Mouse (Mus musculus) heart, postnatal 25 days (tissue): ENCODE results near the gene Cmip. TPM values are rescaled to one million over a fixed set of nuclear protein-coding genes. Genes with fewer than 3 reads are reported as not detected.

Source experiments
- DNase-seq: peaks from one replicate; pipeline ENCODE4 v3.0.0; 2022; ENCODE audit warnings: low spot score
- intact Hi-C: fragments of 180-260 bp; cut with DNase I; formaldehyde crosslinking; loops from one replicate; pipeline ENCODE4 v1.15.1; 2025
- total RNA-seq, 2 experiments: library from RNA; stranded (reverse); gene quantifications; 2 replicates each; pipeline ENCODE4 v1.2.3; 2021

Cmip gene
- total RNA-seq, 2 experiments from 2014 or later = 21.3 to 24.0 TPM

DNA sequence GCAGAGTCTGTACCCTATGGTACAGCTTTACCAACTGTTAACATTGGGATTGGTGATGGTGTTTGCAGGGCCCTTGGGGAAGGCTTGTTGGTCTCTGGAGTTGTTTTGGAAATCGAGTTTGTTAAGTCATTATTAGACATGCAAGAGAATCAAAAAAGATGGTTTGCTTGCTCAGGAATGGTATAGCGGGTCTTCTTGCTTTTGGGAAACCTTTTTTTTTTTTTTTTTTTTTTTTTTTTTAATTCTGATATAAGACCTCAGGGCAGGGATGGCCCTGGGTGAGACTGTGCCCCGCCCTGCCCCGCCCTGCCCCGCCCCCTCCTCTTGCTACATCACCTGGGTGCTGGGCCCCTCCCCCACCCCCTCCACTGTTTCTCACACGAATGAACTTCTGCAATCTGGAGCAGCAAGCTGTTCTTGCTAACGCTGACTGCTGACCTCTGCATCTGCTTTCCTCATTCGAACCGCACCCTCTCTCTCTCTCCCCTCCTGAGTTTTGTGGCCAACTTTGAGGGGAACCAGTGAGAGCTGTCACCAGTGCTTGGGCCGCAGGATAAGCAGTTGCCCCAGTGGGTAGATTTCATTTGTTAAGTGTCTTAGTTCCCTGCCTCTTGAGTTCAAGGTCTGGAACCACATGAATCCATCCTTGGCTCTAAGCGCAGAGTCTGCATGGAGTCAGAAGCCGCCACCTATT is 83.2 kb downstream of the Cmip start:
- intact Hi-C loops = loop anchor here (5.0 kb wide), 1 partner anchor 37 kb away; no protein-coding TSS in a partner anchor
- no peak for DNase-seq

DNA sequence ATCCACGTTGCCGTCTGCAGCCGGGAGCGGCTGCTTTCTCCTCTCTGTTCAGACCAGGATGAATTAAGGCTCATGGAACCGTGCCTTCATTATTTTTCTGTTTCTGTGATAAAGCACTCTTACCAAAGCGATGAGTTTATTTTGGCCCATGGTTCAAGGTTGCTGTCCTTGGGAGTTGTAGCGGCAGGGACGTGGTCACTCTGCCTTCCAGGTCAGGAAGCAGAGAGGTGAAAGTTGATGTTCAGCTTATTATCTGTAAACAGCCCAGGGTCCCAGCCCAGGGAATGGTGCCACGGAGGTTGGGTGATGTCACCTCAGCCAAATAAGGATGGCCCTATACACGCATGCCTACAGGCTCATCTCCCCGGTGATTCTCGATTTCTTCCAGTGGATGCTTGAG is 83.9 kb downstream of the Cmip start:
- intact Hi-C loops = no loop called here
- no peak for DNase-seq

DNA sequence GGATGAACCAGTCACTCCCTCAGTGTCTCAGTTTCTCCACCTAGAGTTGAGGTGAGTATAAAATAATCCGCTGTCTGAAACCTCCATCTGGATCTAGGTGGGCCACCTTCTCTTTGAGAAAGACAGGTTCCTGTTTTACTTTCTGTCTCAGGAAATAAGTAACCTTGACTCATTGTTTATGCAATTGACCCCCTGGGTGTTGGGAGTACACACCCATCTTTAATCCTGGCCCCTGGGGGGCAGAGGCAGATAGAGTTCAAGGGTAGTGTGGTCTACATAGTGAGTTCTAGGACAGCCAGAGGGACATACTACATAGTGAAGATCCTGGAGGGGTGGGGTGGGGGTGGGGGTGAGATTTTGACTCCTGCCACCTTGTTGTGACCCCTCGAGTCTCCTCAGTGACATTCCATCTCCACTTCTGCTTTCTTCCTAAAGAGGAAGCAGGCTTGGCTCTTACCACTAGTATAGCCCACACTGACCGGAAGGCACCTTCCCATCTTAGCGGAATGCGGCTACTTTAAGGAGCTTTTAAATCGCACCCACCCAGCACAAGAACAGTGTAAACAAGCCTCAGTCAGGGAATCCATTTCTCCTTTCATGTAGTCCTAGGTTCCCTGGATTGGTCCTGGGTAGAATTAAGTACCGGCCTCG is 86.0 kb downstream of the Cmip start:
- intact Hi-C loops = loop anchor here (2.0 kb wide), 1 partner anchor 84 kb away; no protein-coding TSS in a partner anchor
- no peak for DNase-seq

DNA sequence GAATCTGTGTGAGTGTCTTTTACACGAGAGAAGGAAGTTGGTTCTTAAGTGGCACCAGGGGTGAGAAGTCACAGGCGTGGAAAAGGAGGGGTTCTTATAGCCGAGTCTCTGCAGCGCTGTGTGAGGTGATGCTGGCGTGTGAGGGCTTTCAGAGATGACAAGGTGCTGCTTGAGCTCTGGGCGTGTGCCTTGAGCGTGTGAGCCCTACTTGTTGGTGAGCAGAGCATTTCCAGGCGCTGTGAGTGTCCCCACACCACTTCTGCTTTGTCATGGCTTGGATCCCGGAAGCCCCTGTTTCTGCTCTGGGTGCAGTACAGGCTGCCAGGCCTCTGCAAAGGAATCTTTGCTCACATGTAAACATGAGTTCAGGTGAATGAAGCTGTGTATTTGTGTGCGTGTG is 86.6 kb downstream of the Cmip start:
- DNase-seq = no peak
- intact Hi-C loops = loop anchor here (2.0 kb wide), 1 partner anchor 85 kb away; no protein-coding TSS in a partner anchor

DNA sequence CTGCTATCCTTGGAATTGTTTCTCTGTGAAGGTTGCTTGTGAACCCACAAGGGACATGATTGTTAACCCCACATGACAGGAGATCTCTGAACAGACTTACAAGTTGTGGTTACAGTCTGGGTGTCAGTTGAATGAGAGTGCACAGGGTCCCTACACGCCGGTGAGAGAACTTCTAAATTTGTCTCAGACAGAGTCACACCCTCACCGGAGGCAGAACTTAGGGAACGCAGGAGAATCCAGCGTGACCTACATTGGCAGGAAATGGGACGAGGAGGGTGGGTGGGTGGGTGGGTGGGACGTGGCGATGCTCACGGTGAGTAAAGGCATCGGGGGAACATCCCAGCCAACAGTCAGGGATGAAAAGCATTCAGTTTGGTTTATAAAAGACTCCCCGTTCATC is 88.0 kb downstream of the Cmip start:
- intact Hi-C loops = no loop called here
- DNase-seq = no peak

DNA sequence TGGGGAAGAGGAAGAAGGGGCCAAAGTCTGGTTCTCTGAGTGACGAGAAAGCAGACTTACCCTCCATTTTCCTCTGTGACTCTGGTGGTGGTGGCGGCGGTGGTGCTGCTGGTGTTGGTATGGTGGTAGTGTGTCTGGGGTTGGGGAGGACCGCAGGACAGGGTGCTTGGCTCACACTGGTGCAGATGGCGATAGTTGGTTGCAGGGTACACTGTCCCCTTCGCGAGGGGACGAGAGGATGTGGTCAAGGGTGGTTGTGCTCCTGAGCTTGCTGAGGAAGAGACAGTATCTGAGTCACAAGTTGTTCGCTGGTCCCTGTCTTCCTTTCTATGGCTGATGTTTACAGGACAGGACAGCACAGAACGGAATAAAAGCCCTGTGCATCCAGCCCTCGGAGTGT is 88.5 kb downstream of the Cmip start:
- intact Hi-C loops = no loop called here
- no peak for DNase-seq

DNA sequence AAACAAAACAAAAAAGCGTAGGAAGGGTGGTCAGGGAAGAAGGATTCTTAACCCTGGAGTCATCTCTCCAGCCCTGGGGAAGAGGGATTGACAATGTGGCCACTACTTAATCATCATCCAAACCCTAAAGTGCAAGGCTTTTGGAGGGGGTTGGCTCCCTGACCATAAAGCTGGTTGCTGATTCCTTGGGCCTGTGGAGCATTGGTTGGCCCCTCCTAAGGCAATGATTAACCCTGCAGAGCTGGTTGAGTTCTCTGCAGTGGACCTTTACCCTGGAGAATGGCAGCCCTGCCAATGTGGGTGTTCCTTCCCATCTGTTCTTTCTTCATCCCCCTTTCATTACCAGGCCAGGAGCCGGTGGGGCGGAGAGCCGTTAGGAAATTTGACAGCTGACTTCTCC is 90.7 kb downstream of the Cmip start:
- intact Hi-C loops = no loop called here
- no peak for DNase-seq

DNA sequence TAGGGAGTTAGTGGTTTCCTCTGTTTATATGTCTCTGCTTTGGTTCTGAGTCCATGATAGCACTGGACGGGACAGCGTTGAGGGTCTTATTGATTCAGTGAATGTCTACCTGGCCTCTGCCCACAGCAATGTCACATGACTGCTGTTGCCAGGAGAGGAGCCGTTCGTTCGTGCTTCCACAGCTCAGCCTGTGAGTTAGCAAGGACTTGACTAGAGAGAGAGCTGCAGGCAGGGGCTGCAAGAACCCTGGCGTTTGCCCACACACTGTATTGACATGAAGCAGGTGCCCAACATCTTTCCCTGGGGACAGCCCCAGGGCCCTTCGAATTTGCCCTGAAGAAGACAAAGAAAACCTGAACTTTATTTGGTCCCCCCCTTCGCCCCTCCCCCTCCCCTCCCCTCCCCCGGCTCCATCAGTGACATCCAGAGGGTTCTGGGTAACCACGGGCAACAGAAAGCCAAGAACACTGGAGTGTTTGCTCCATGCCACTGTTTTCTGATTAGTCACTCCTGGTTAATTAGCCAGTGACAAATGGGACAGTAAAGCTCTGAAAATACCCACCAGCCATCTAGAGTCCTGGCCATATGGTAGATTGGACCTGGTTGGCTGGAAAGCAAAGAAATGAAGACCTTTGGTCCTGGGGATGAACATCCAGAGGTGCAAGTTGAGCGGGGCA is 92.0 kb downstream of the Cmip start:
- no peak for DNase-seq
- intact Hi-C loops = no loop called here

DNA sequence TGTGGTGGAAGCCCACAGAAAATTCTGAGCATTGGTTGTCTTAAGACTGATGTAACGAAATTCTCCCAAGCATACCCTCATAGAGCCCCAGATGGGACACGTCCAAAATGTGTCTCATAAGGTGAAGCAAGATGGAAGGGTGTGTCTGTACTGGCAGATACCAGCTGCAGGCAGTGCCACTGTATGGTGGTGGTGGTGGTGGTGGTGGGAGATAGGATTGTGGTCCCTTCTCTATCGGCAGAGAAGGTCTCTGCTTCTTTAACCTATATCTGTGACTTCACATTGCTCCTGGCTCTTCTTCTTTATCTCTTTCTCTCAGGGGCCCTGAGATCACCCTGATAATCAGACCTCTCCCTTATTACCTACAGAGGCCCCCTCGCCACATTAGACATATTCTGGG is 92.7 kb downstream of the Cmip start:
- intact Hi-C loops = no loop called here
- DNase-seq = no peak

DNA sequence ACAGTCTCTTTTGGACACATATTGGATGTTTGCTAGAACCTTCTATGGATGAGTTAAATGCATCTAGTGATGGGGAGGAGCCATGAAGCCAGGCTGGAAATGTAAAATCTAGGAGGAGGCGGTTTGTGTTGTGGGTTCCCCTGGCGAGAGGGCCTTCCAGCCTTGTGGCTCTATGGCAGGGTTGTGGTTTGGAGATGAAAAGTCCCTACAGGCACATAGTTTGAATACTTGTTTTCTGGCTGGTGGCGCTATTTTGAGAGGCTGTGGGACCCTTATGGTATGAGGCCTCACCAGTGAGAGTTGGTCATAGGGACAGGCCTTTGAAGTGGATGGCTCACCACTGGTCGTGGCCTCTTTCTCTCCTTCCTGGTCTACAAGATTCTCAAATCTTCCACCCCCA is 95.2 kb downstream of the Cmip start:
- DNase-seq = no peak
- intact Hi-C loops = no loop called here

DNA sequence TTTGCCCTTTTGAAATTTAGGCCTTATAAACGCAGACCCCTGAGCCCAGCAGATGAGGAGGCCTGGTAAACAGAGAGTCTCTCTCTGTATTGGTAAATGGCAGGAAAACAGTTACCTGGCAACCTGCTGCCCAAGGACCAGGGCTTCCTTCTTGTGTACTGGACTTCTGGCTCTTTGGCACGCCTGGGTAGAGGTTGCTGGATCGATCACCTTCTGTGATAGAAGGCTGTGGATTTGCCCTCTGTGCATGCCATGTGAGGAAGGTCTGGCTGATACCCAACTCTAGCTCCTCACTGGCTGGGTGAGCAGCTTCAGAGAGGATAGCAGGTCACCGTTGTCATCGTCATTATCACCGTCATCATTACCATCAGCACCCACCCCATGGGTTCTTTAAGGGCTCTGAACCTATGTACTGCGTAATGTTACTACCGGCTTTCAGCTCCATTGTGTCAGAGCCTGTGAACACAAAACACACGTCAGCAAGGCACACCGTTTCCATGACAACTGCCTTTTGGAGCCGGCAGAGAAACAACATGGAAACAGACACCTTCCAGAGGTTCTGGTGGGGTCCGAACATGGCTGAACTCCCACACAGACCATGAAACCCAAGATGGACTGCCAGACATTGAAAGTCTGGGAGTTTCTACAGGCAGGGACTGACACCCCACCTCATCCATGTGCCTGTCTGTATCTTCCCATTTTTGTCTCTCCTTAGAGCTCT is 98.4 kb downstream of the Cmip start:
- intact Hi-C loops = no loop called here
- no peak for DNase-seq

DNA sequence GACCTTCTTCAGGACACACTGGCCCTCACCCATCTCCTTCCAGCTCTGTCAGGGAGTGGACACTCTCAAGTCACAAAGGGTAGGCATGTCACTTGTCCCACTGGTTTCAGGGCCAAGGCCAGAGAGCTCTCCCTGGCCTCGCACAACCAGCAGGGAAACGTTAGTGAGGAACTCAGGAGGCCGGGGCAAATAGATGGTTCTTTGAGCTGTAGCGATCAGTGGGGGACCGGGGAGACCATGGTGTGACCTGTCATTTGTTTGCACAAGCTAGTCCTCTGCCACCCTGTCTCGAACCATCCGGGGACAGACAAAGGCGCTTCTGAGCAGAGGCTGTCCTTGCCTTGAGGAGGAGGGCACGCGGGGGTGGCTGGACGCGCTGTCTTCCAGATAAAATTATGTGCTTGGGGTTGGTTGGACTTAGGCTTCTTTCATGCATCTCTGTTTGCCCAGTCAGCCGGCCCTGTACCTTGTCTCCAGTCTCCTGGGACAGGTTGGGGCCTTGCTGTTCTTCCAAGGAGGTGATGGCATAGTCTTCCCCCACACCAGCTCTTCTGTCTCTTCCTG is 99.3 kb downstream of the Cmip start:
- DNase-seq = no peak
- intact Hi-C loops = no loop called here

DNA sequence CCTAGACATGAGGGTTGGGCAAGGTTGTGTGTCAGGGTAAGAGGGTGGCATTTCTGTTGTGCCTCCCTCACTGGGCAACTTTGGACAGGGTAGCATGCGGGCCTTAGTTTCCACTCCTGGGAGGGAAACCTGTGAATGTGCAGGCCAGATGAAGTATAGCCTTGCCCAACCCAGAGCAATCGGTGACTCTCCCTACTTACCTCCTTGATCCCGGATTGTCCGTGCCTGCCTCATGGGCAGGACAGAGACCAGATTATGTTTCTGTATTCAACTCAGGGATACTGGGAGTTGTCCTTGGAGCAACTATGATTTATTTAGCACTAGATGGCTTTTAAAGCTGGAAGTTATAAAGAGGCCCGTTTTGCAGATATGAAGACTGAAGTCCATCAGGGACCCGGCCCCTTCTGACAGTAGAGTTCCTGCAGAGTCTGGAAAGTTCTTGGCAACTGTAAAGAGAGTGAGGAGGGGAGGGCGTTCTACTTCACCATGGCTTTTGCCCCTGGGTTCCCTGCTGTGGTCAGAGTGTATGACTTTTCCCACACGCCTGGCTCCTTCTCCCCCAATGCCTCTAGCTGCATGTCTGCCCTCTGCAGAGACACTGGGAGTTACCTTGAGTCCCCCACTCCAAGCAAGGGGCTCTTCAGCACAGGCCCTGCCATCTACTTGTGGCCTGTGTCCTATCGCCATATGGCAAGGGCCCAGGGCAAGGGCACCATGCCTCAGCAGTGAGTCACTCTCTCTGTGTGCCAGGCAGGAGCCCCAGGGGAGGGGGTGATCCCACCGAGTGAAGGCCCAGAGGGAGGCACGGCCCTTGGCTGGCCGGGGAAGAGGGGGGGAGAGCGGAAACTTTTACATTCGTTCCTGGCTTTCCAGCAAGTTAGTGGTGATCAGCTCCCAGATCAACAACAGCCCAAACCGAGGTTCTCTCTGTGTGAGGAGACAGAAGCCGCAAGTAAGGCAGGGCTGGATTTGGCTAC is 100.9 kb downstream of the Cmip start:
- intact Hi-C loops = no loop called here

DNA sequence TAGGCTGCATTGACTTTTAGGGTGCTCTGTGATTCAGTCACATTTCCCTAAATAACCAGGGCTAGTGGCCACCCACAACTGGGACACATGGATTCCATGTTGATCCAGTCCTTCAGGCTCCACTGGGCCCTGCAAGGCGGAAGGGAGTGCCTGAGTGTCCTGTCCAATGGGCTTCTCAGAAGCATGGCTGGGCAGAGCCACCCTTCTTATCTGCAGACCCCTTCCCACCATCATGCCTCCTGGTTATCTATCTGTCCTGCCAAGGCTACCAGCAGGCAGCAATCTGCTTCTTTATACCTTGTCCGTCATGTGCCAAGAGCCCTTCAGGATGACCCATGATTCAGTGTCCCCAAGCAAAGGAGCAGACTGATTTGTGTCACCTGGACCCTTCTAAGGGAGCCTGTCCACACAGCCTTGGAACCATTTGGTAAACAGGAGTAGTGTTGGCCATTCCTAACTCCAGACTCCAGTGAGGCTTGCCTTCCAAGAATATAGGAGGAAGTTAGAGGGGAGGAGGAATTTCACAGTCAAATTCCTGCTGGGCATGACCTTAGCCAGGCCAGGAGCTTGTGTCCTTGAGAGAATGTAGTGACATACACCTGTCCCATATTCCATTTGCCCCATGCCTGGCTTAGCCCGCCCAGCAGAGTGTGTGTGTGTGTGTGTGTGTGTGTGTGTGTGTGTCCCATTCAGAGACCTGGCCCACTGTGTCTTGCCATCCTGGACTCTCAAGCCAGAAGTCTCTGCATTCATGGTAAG is 103.5 kb downstream of the Cmip start:
- DNase-seq = no peak
- intact Hi-C loops = no loop called here

More for the DNA sequence above, 100.9 kb downstream of the Cmip start:
- DNase-seq = no peak

DNA sequence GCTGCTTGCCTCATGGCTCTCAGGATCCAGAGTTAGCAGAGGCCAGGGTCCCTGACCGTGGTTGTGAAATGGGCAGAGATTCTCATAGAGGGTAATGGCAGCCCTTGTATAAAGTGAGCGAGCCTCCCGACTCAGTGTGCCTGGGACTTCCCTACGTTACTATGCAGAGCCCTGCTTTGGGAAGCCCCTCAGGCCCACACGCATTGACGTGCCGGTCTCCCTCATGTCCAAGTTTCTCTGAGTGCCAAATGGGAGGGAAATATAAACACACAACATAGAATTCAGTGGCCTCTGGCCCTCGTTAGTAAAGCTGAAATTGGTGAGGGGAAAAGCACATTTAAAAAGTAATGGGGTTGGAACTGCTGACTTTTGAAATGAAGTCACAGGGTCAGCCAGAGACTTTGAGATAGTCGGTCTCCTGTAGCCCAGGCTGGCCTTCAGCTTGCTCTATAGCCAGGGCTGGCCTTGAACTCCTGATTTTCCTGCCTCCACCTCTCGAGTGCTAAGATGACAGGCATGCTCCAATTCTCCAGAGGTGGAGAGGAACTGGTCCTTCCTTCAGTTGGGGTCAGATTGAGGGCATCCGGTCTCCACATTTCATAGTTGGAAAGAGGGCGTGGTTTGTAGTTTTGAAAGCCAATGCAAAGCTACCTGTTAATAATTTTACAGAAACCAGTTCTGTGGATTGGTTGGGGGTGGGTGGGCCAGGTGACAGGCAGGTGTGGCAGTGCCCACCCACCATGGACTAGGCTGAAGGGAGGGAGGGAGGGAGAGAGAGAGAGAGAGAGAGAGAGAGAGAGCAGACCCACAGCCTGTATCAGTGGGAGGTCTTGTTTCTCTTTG is 105.0 kb downstream of the Cmip start:
- intact Hi-C loops = no loop called here
- no peak for DNase-seq

DNA sequence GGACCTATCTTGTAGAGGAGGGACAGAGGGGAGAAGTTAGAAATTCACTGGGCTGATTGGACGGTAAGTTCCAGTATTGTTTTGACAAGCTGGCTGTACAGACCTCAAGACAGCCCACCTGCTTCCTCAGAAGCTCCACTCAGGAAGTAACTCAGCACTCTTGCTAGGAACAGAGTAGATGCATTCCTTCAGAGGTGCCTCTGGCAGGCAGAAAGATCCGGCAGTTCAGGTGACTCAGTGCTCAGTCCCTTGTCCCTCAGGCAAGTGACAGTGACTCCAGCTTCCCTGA is 105.5 kb downstream of the Cmip start:
- intact Hi-C loops = no loop called here
- DNase-seq = no peak

DNA sequence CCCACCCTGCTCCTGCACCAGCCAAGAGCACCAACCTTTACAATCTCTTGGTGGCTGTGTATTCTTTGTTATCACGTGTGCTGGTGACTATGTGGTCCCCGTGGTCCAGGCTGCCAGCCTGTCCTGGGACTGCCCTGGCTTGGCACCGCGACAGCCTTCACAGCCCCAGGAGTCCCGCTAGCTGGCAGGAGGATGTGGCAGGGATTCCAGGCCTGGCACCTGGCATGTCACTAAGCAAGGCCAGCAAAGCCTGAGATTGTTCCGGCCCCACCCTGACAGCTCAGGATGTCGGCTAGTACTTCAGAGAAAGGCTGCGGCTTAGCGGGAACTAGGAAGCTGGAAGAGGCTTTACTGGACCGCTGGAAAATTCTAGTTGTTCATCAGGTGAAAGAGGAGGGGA is 106.4 kb downstream of the Cmip start:
- no peak for DNase-seq
- intact Hi-C loops = no loop called here
